Mouse (Mus musculus): ENCODE data around the gene Tlx1.

DNA sequence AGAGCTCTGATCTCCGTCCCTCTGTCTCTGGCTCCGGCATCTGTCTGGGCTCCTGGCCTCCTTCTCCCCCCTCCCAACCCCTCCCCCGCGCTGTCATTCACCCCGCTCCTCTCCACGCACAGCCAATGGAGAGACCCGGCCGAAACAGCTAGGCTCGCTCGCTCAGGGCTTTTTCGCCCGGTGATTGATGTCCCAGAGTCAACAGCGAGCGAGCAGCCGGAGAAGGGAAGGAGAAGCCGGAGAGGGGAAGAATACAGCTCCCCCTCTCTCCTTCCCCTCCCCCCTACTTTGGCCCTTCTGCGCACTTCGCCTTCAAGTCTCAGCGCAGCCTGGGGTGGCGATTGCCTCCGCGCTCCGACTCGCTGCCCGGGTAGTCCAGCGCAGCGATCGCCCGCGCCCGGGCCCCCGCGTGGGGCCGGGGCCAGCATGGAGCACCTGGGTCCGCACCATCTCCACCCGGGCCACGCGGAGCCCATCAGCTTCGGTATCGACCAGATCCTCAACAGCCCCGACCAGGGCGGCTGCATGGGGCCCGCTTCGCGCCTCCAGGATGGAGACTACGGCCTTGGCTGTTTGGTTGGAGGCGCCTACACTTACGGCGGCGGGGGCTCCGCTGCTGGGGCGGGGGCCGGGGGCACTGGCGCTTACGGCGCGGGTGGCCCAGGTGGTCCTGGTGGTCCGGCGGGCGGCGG is at the start of gene Tlx1:
- TF ChIP-seq CTCF (IDR thresholded peaks at IDR 0.05; ENCODE audit: control insufficient read depth, insufficient read depth, insufficient read length), result no peak
- no peak for TF ChIP-seq CEBPB (IDR thresholded peaks at IDR 0.05; ENCODE audit: low read depth)
- no peak for TF ChIP-seq MAX (IDR thresholded peaks at IDR 0.05)
- no peak for TF ChIP-seq MYOG (IDR thresholded peaks at IDR 0.05; ENCODE audit: control insufficient read depth, extremely low read depth, insufficient read length)
- TF ChIP-seq USF1 (IDR thresholded peaks at IDR 0.05; ENCODE audit: low read depth), result no peak

Data from C2C12 (cell line).